Mouse (Mus musculus): ENCODE measurements around the gene 5031439G07Rik. TPM values are rescaled to one million over a fixed set of nuclear protein-coding genes. Genes with fewer than 3 reads are reported as not detected.

5031439G07Rik gene
- polyA plus RNA-seq, 1 experiment from 2014 or later = 10.0 TPM

- no peak for TF ChIP-seq CTCF (IDR thresholded peaks at IDR 0.05; ENCODE audit: low read depth)
- ATAC-seq (replicated peaks; ENCODE audit: low FRiP score, low read depth) = peak; percentile 80
- no peak overlapping the region for H3K4me2 ChIP-seq (ENCODE audit: low read length)
- DNase-seq (ENCODE audit: low spot score) = no peak
- H3K9ac ChIP-seq (ENCODE audit: low read depth, low read length) = no peak overlapping the region
- no peaks in the 10 kb centered on the region for H3K9me3 ChIP-seq (replicated peaks; ENCODE audit: low read length)
- 82% methylated on average over 8 of the region's 8 CpGs for WGBS
- H3K36me3 ChIP-seq (ENCODE audit: insufficient read depth, low read length) = no peaks in the 10 kb centered on the region
- H3K4me1 ChIP-seq (replicated peaks; ENCODE audit: insufficient read depth, low read length) = no peaks in the 10 kb centered on the region
- H3K4me3 ChIP-seq (replicated peaks; ENCODE audit: low read depth, low read length) = no peak overlapping the region
- H3K27ac ChIP-seq = no peak overlapping the region
- H3K27me3 ChIP-seq (ENCODE audit: insufficient read depth, low read length) = no peaks in the 10 kb centered on the region
Measured at GRCm38 (mm10) chr15:84972860-84973543, 15.3 kb downstream of the 5031439G07Rik start.

- Histone ChIP-seq H3K27ac (no peak overlapping the region), H3K4me3 (replicated peaks; ENCODE audit: low read depth, low read length) (no peak overlapping the region), H3K9me3 (replicated peaks; ENCODE audit: low read length) (no peaks in the 10 kb centered on the region), H3K36me3 (ENCODE audit: insufficient read depth, low read length) (no peaks in the 10 kb centered on the region), H3K27me3 (ENCODE audit: insufficient read depth, low read length) (no peaks in the 10 kb centered on the region), H3K4me1 (replicated peaks; ENCODE audit: insufficient read depth, low read length) (no peaks in the 10 kb centered on the region), H3K4me2 (ENCODE audit: low read length) (no peak overlapping the region), H3K9ac (ENCODE audit: low read depth, low read length) (no peak overlapping the region)
- WGBS = 87% methylated on average over 4 of the region's 4 CpGs
- ATAC-seq (replicated peaks; ENCODE audit: low FRiP score, low read depth) = no peak
- TF ChIP-seq CTCF (IDR thresholded peaks at IDR 0.05; ENCODE audit: low read depth) = no peak
- DNase-seq (ENCODE audit: low spot score) = no peak
Measured at GRCm38 (mm10) chr15:84968534-84968933, 19.8 kb downstream of the 5031439G07Rik start.

GRCm38 (mm10) chr15:84965575-84966360 is 22.6 kb downstream of the 5031439G07Rik start:
- Histone ChIP-seq H3K4me2 (ENCODE audit: low read length) (no peak overlapping the region), H3K27me3 (ENCODE audit: insufficient read depth, low read length) (no peaks in the 10 kb centered on the region), H3K27ac (no peak overlapping the region), H3K9ac (ENCODE audit: low read depth, low read length) (no peak overlapping the region), H3K9me3 (replicated peaks; ENCODE audit: low read length) (no peaks in the 10 kb centered on the region), H3K36me3 (ENCODE audit: insufficient read depth, low read length) (no peaks in the 10 kb centered on the region), H3K4me1 (replicated peaks; ENCODE audit: insufficient read depth, low read length) (no peaks in the 10 kb centered on the region), H3K4me3 (replicated peaks; ENCODE audit: low read depth, low read length) (no peak overlapping the region)
- 69% methylated on average over 7 of the region's 7 CpGs for WGBS
- TF ChIP-seq CTCF (IDR thresholded peaks at IDR 0.05; ENCODE audit: low read depth) = no peak
- ATAC-seq (replicated peaks; ENCODE audit: low FRiP score, low read depth) = no peak
- DNase-seq (ENCODE audit: low spot score) = peak; percentile 76

- 50% methylated on average over 5 of the region's 5 CpGs for WGBS
- no peak overlapping the region for H3K4me3 ChIP-seq (replicated peaks; ENCODE audit: low read depth, low read length)
- no peak for ATAC-seq (replicated peaks; ENCODE audit: low FRiP score, low read depth)
Measured at GRCm38 (mm10) chr15:84964771-84965170, 23.6 kb downstream of the 5031439G07Rik start.

GRCm38 (mm10) chr15:84962518-84962917 is 25.8 kb downstream of the 5031439G07Rik start:
- Histone ChIP-seq H3K27ac (no peak overlapping the region), H3K4me1 (replicated peaks; ENCODE audit: insufficient read depth, low read length) (no peaks in the 10 kb centered on the region), H3K9me3 (replicated peaks; ENCODE audit: low read length) (no peaks in the 10 kb centered on the region), H3K36me3 (ENCODE audit: insufficient read depth, low read length) (peaks cover 6% of the 10 kb centered on the region; the same call in 1 of the 2 replicates), H3K9ac (ENCODE audit: low read depth, low read length) (no peak overlapping the region), H3K4me2 (ENCODE audit: low read length) (no peak overlapping the region), H3K4me3 (replicated peaks; ENCODE audit: low read depth, low read length) (no peak overlapping the region), H3K27me3 (ENCODE audit: insufficient read depth, low read length) (no peaks in the 10 kb centered on the region)
- WGBS = 68% methylated on average over 2 of the region's 2 CpGs
- DNase-seq (ENCODE audit: low spot score) (no peak), ATAC-seq (replicated peaks; ENCODE audit: low FRiP score, low read depth) (no peak)
- no peak for TF ChIP-seq CTCF (IDR thresholded peaks at IDR 0.05; ENCODE audit: low read depth)

More at GRCm38 (mm10) chr15:84964771-84965170, 23.6 kb downstream of the 5031439G07Rik start:
- no peak for TF ChIP-seq CTCF (IDR thresholded peaks at IDR 0.05; ENCODE audit: low read depth)
- Histone ChIP-seq H3K4me2 (ENCODE audit: low read length) (no peak overlapping the region), H3K36me3 (ENCODE audit: insufficient read depth, low read length) (no peaks in the 10 kb centered on the region), H3K27me3 (ENCODE audit: insufficient read depth, low read length) (no peaks in the 10 kb centered on the region), H3K9ac (ENCODE audit: low read depth, low read length) (no peak overlapping the region), H3K27ac (no peak overlapping the region), H3K4me1 (replicated peaks; ENCODE audit: insufficient read depth, low read length) (no peaks in the 10 kb centered on the region), H3K9me3 (replicated peaks; ENCODE audit: low read length) (no peaks in the 10 kb centered on the region)
- no peak for DNase-seq (ENCODE audit: low spot score)

GRCm38 (mm10) chr15:84960692-84961091 is 27.7 kb downstream of the 5031439G07Rik start:
- Histone ChIP-seq H3K4me2 (ENCODE audit: low read length) (no peak overlapping the region), H3K9me3 (replicated peaks; ENCODE audit: low read length) (no peaks in the 10 kb centered on the region), H3K27me3 (ENCODE audit: insufficient read depth, low read length) (no peaks in the 10 kb centered on the region), H3K36me3 (ENCODE audit: insufficient read depth, low read length) (peaks cover 6% of the 10 kb centered on the region; the same call in 1 of the 2 replicates), H3K4me3 (replicated peaks; ENCODE audit: low read depth, low read length) (no peak overlapping the region), H3K27ac (no peak overlapping the region), H3K4me1 (replicated peaks; ENCODE audit: insufficient read depth, low read length) (no peaks in the 10 kb centered on the region), H3K9ac (ENCODE audit: low read depth, low read length) (no peak overlapping the region)
- DNase-seq (ENCODE audit: low spot score) (no peak), ATAC-seq (replicated peaks; ENCODE audit: low FRiP score, low read depth) (no peak)
- TF ChIP-seq CTCF (IDR thresholded peaks at IDR 0.05; ENCODE audit: low read depth) = no peak
- 28% methylated on average over 8 of the region's 8 CpGs for WGBS

All from kidney, postnatal 0 days (tissue).